Mouse (Mus musculus) heart, postnatal 4 days (tissue): ENCODE measurements around the gene Slc38a8. TPM values are rescaled to one million over a fixed set of nuclear protein-coding genes. Genes with fewer than 3 reads are reported as not detected.

ENCODE experiments used
- DNase-seq: peaks from one replicate; pipeline ENCODE4 v3.0.0; 2021
- total RNA-seq, 2 experiments: library from RNA; stranded (reverse); gene quantifications; 2 replicates each; pipeline ENCODE4 v1.2.3; 2021

The Slc38a8 gene
- total RNA-seq, result not detected

- no peak for DNase-seq
Measured at GRCm38 (mm10) chr8:119501598-119501997, at the start of gene Slc38a8. Gene Slc38a8 (minus strand): TSS chr8:119501698.

GRCm38 (mm10) chr8:119548560-119549113, 47.1 kb upstream of the Slc38a8 start:
- DNase-seq, result no peak

- DNase-seq, result no peak
Measured at GRCm38 (mm10) chr8:119547019-119547691, 45.7 kb upstream of the Slc38a8 start.

- no peak for DNase-seq
Measured at GRCm38 (mm10) chr8:119545791-119546190, 44.3 kb upstream of the Slc38a8 start.

- no peak for DNase-seq
Measured at GRCm38 (mm10) chr8:119545180-119545579, 43.7 kb upstream of the Slc38a8 start.

- DNase-seq, result no peak
Measured at GRCm38 (mm10) chr8:119544606-119545005, 43.1 kb upstream of the Slc38a8 start.

GRCm38 (mm10) chr8:119531973-119532372, 30.5 kb upstream of the Slc38a8 start:
- DNase-seq, result peak; percentile 12

- DNase-seq, result no peak
Measured at GRCm38 (mm10) chr8:119531397-119531796, 29.9 kb upstream of the Slc38a8 start.

GRCm38 (mm10) chr8:119530937-119531336, 29.4 kb upstream of the Slc38a8 start:
- no peak for DNase-seq

- DNase-seq, result no peak
Measured at GRCm38 (mm10) chr8:119528762-119529161, 27.3 kb upstream of the Slc38a8 start.

- no peak for DNase-seq
Measured at GRCm38 (mm10) chr8:119520102-119520501, 18.6 kb upstream of the Slc38a8 start.

- DNase-seq, result no peak
Measured at GRCm38 (mm10) chr8:119516674-119517073, 15.2 kb upstream of the Slc38a8 start.

GRCm38 (mm10) chr8:119515767-119516166, 14.3 kb upstream of the Slc38a8 start:
- no peak for DNase-seq

- DNase-seq, result no peak
Measured at GRCm38 (mm10) chr8:119514940-119515339, 13.4 kb upstream of the Slc38a8 start.

- no peak for DNase-seq
Measured at GRCm38 (mm10) chr8:119513405-119513804, 11.9 kb upstream of the Slc38a8 start.

- DNase-seq, result no peak
Measured at GRCm38 (mm10) chr8:119511722-119512121, 10.2 kb upstream of the Slc38a8 start.

GRCm38 (mm10) chr8:119510471-119510870, 9.0 kb upstream of the Slc38a8 start:
- DNase-seq, result no peak

GRCm38 (mm10) chr8:119506106-119506505, 4.6 kb upstream of the Slc38a8 start:
- DNase-seq, result no peak

GRCm38 (mm10) chr8:119505488-119505887, 4.0 kb upstream of the Slc38a8 start:
- no peak for DNase-seq

- DNase-seq, result no peak
Measured at GRCm38 (mm10) chr8:119503191-119503767, 1.8 kb upstream of the Slc38a8 start.

- DNase-seq, result no peak
Measured at GRCm38 (mm10) chr8:119502111-119502510, 613 bp upstream of the Slc38a8 start.

GRCm38 (mm10) chr8:119499836-119500235, 1.7 kb downstream of the Slc38a8 start:
- DNase-seq, result no peak

- DNase-seq, result peak; percentile 61
Measured at GRCm38 (mm10) chr8:119496848-119497247, 4.7 kb downstream of the Slc38a8 start.

GRCm38 (mm10) chr8:119487093-119487492, 14.4 kb downstream of the Slc38a8 start:
- no peak for DNase-seq
